Mouse (Mus musculus): Measurements from ENCODE around the gene Sec16b.
A peak's percentile ranks its signal among the peaks of the same experiment; 100 is the strongest.

The Sec16b gene

DNA sequence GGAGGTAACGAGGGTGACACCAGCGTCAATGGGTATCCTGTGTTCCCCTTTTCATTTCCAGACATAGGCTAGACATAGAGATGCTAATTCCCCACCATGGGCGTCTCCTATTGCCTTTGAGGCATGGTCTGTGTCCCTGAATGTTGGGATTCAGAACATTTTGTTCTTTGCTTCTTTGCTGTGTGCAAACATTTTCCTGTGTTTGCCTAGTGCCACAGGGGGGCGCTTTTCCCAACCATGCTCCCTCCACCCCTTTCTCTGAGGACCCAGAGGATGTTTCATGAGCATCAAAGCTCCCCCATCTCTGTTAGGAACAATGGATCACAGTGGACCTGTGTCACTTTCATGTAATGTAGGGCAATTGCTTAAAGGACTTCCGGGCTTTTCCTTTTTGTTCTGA lies 51.6 kb downstream of the Sec16b start:
- DNase-seq (ENCODE audit: low read depth, low spot score): no peak

DNA sequence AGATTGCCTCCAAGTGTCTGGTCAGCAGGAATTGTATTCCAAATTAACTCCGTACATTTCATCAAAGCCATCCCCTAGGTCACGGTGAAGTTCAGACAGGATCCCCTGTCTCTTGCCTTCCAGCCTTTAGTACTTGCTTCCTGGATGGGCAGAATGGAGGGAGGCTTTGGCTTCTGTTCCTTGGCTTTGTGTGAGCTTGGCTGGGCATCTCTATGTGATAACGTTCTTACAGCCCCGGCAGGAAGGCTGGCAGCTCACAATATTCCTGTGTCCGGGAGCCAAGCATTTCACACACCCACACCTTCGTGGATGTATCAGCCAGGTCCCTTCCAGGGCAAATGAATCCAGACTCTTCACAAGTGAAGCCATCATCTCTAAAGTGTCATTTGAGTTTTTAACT lies 53.5 kb downstream of the Sec16b start:
- no peak for DNase-seq (ENCODE audit: low read depth, low spot score)

DNA sequence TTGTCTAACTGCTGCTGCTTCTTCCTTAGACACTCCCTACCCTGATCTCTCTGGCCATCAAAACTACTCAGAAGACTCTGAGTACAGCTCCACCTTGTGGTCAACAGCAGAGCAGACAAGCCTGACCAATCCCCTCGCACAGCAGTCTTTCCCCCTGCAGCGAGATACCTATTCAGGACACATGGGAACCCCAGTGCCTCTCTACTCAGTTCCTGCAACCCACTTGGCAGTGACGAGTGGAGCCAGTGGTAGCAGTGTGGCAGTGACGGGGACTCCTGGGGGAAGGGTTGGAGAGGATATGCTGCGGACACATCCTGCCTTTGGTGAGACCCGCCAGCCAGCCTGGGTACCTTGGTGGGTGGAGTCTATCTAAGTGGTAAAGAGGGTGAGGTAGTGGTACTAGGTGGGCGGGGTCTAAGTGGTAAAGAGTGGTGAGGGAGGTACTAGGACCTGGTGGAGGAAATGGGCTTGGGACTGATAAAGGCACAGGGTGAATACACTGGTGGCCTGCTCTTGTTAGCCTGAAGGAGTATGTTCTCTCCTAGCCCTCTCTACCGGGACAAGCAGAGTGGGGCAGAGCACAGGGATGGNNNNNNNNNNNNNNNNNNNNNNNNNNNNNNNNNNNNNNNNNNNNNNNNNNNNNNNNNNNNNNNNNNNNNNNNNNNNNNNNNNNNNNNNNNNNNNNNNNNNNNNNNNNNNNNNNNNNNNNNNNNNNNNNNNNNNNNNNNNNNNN lies 54.3 kb downstream of the Sec16b start:
- DNase-seq (ENCODE audit: low read depth, low spot score): peak; percentile 45

DNA sequence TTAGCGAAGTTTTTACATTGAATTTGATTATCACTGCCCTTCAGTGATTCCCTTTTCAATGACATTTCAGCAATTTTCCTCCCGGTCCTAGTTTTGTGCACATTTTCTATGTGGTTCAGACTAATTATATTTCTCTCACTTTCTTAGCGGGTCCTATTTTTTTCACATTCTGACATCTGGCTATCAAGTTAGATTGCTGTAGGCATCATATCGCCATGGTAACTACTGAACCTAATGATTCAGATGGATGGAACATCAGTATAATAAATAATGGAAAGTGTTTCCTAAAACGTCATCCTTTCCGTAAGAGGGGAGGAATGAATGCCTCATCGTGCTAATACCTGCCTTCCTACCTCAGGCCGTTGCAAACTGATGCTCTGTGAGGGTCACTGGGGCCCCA lies 61.3 kb downstream of the Sec16b start:
- DNase-seq (ENCODE audit: low read depth, low spot score): no peak

DNA sequence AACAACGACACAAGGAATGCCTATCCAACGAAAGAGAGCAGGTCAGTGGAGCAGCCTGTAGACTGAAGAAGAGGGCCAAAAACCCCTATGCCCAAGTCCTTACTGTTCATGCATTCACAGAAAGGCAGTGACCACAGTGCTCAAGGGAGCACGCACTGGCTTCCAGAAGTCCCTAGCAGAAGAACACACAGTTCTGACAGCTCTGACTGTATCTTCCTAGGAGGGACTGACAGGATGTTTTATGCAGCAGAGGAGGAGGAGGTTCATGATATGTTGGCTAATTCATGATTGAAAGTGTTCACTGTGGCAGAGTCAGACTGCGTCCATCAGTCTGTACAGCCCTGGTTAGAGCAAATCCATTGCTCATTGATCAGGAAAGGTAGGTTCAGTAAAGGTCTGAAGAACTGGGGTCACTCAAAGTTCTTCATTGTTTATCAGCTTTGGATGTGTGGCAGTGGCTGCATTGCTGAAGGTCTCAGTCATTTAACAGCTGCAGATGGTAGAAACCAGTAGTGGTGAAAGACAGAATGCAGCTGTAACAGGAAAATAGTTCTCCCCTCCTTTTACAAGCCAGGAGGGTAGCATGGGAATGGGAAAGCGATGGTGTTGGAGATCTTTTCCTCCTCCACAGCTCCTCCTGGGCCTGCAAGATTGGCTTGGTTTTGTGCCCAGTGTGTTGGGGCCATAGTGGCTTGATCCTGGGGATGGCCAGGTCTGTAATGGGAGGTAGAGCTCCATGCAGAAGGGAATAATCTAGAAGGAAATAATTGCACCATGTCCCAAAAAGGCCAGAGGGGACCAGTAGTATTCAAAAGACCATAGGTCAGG lies 62.9 kb downstream of the Sec16b start:
- DNase-seq (ENCODE audit: low read depth, low spot score): no peak

DNA sequence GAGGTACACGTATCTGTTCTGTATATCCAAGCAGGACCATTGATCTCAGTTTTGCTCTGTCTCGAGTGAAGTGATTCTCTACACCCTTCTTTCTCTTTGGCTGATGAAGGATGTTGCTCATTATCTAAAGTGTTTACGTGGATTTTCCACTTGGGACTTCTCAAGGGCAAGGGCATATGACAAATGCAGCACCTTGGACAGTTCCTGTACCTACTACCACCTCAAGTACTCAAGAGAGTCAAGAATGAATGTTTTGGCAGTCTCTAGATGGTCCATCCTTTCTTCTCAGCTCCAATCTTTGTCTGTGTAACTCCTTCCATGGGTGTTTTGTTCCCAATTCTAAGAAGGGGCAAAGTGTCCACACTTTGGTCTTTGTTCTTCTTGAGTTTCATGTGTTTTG lies 68.8 kb downstream of the Sec16b start:
- peak; percentile 47 for DNase-seq (ENCODE audit: low read depth, low spot score)

DNA sequence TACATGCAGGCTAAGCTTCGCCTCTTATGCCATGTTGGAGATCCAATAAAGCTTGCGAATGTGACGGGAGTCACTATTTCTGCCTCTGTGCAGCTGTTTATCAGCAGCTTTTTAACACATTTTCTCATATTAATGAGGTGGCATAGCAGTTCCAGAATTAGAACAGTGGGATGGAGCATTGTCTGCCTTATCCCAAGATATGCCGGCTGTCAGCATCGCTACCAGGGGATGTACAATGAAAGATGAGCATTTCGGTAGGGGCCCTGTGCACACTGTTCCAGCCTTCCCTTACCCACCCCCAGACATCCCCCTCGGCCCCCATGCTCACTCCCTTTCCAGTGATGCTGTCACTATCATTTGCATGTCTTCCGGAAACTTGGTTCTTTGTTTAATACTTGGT lies 71.8 kb downstream of the Sec16b start:
- DNase-seq (ENCODE audit: low read depth, low spot score): no peak

DNA sequence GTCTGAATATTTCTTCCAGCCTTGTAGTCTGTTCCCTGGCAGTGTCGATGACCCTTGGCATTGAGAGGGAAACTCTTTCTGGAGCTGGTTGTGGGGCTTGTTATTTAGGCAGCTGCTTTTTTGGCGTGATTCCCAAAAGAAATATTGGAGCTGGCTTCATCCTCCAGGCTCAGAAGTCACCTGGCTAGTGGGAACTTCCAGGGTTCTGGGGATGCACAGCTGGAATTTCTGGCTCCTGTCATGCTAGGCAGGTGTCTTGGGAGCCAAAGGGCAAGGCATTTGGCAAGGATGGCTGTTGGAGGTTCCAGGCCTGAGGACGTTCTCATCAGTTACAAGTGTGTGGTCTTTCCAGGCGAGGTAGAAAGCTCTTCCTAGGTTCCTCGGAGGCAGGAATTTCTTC lies 80.0 kb downstream of the Sec16b start:
- DNase-seq (ENCODE audit: low read depth, low spot score): no peak

DNA sequence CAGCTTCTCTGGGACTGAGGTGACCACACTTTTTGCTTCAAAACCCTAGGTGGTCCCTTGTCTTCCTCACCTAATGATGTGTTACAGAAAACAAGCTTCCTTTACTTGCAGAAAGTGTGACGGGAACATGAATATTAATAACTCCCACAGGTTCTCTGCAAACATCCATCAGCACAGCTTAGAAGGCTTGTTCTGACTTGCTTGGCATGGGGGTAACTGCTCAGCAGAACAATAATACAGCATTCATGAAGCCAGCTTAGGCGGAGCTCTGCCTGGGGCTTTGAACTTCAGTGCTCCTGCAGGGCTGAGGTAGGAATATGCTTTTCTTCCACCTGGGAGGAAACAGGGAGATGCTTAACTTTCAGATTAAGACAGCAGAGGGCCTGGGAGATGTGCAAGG lies 85.5 kb downstream of the Sec16b start:
- no peak for DNase-seq (ENCODE audit: low read depth, low spot score)

DNA sequence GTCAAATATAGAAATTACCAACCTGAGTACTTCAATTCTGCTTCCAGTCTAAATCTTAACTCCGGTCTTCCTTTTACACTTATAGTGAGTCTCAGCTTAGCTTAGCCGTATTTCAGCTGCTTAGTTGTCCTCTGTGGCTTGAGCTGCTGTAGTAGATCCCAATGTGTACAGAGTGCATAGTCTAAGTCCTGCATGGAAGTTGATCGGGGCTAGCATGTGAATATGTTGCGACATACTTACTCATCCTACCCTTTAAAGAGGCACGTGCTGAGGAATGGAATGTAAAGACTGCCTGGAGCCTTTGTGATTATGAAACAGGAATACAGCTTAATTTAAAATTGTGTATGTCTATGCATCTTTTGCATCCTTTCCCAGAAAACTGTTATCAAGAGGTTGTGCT lies 88.0 kb downstream of the Sec16b start:
- DNase-seq (ENCODE audit: low read depth, low spot score): peak; percentile 18

DNA sequence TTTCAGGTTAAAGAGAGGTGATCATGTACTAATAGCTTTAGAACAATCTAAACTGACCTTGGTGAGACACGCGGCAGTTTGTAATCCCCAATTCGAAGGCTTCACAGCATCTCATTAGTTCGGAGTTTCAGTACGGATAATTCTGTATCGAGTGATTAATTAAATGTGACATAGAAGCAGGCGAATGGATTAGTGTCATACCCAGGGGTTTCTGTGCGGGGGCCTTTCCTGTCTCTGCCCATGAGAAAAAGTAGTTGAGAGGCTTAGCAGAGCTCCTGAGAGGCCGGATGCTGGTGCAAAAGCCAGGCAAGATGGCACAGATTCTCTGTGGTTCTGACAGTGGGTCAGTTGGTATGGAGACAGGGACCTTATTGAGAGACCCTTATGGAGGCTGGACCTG lies 88.6 kb downstream of the Sec16b start:
- no peak for DNase-seq (ENCODE audit: low read depth, low spot score)

DNA sequence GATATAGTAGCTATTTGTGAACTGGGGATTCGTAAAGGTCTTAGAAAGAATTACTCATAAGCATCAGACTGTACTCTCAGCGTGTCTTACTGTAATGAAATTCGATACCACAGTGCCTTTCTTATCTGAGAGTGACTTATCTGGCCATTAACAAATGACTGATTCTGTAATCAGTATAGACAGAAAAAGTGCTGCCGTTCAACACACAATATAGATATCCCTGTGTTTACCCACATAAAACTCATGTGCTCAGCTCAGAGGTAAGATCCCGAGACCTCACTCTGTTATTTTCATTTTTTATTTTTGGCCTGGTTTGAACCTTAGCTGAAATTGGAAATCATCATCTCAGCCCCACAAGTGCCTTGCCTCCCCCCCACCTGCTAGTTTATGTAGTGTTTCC lies 98.0 kb downstream of the Sec16b start:
- peak; percentile 3 for DNase-seq (ENCODE audit: low read depth, low spot score)

All from 3T3-L1 (cell line).